Comparison of ENCODE assay signal across 11 mouse cellular contexts in the genomic region with DNA sequence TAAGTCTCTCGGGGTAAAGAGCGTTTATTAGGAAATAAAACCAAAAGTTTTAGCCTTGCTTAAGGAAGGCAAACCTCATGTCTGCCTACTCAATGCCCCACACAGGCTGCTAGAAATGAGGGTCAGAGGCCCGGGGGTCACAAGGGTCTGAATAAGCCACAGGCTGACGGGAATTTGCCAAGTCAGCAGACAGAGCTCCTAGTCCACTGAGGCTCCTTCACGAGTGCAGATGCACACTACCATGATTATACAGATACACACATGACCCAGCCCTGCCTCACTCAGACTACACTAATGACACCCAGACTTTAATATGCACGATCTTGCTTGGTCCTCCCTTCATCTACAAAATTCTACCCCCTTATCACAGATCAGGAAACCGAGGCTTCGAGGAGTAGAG. TPM values are rescaled to one million over a fixed set of nuclear protein-coding genes. Genes with fewer than 3 reads are reported as not detected.
DNase-seq lines count a peak whose midpoint lies in the region; ATAC-seq lines count a peak whose summit lies in the region.
"Had no signal": no experiment of that assay in that cellular context is flagged by ENCODE, and none has a peak within 500 bp of the region (broad histone marks: within the 10 kb centered on the region; RNA-seq: fewer than 3 reads in every experiment).

No protein-coding gene starts in this region.

- H3K27ac ChIP-seq in heart, embryonic 11.5 days (ENCODE audit: low read depth, low read length) = no peak overlapping the region
- H3K27ac ChIP-seq in midbrain, embryonic 14.5 days (replicated peaks; ENCODE audit: low read depth, low read length) = no peak overlapping the region
- no peak overlapping the region for H3K27ac ChIP-seq in midbrain, embryonic 11.5 days (ENCODE audit: low read depth, low read length)
- peak overlapping the region; percentile 87 for H3K27ac ChIP-seq in intestine, embryonic 16.5 days (ENCODE audit: low read length)
- 0 out of 2 replicates have a peak overlapping the region, but pooled peaks have one; percentile 18 for H3K27ac ChIP-seq in neural tube, embryonic 15.5 days (replicated peaks)
- H3K27ac ChIP-seq: limb, embryonic 15.5 days had no signal

- H3K9ac ChIP-seq in heart, embryonic 11.5 days (ENCODE audit: low read depth, low read length) = no peak overlapping the region
- H3K9ac ChIP-seq in midbrain, embryonic 14.5 days (replicated peaks; ENCODE audit: low read length) = 0 out of 2 replicates have a peak overlapping the region, but pooled peaks have one; percentile 23
- H3K9ac ChIP-seq in midbrain, embryonic 11.5 days (ENCODE audit: low read length) = no peak overlapping the region
- H3K9ac ChIP-seq in intestine, embryonic 16.5 days (ENCODE audit: low read depth, low read length) = peak overlapping the region; percentile 53
- no peak overlapping the region; the same call in 1 of the 2 replicates for H3K9ac ChIP-seq in neural tube, embryonic 15.5 days (replicated peaks)
- H3K9ac ChIP-seq: limb, embryonic 15.5 days had no signal

- WGBS in heart, embryonic 11.5 days (ENCODE audit: insufficient replicate concordance) = 67% methylated on average over 8 of the region's 8 CpGs
- WGBS in midbrain, embryonic 14.5 days = 68% methylated on average over 8 of the region's 8 CpGs
- 73% methylated on average over 8 of the region's 8 CpGs for WGBS in midbrain, embryonic 11.5 days
- WGBS in intestine, embryonic 16.5 days = 63% methylated on average over 8 of the region's 8 CpGs
- 54% methylated on average over 8 of the region's 8 CpGs for WGBS in neural tube, embryonic 15.5 days

- DNase-seq in heart, adult 9 months (ENCODE audit: low spot score in 2 of 2) = no peak
- no peak for DNase-seq in midbrain, embryonic 14.5 days
- DNase-seq in midbrain, embryonic 11.5 days (ENCODE audit: low spot score, missing footprints) = no peak
- DNase-seq in kidney, postnatal 4 days = no peak
- no peak for DNase-seq in yolk sac, embryonic 10.5 days (ENCODE audit: low spot score)
- DNase-seq: gastrocnemius, postnatal 25 days; kidney, adult 11 months had no signal

- H3K4me3 ChIP-seq in heart, embryonic 11.5 days (ENCODE audit: low read depth, low read length) = no peak overlapping the region
- no peak overlapping the region for H3K4me3 ChIP-seq in midbrain, embryonic 14.5 days (replicated peaks; ENCODE audit: low read depth, low read length)
- no peak overlapping the region for H3K4me3 ChIP-seq in midbrain, embryonic 11.5 days (ENCODE audit: low read depth, low read length)
- no peak overlapping the region; the same call in 1 of the 2 replicates for H3K4me3 ChIP-seq in intestine, embryonic 16.5 days (ENCODE audit: low read length)
- no peak overlapping the region for H3K4me3 ChIP-seq in neural tube, embryonic 15.5 days (replicated peaks)
- H3K4me3 ChIP-seq: limb, embryonic 15.5 days had no signal

- no peaks in the 10 kb centered on the region for H3K9me3 ChIP-seq in heart, embryonic 11.5 days (replicated peaks; ENCODE audit: control insufficient read depth, low read length)
- no peaks in the 10 kb centered on the region for H3K9me3 ChIP-seq in midbrain, embryonic 14.5 days (ENCODE audit: control insufficient read depth, low read length)
- H3K9me3 ChIP-seq in midbrain, embryonic 11.5 days (ENCODE audit: control insufficient read depth, low read length) = no peaks in the 10 kb centered on the region
- H3K9me3 ChIP-seq in intestine, embryonic 16.5 days (ENCODE audit: control insufficient read depth, low read length) = no peaks in the 10 kb centered on the region
- H3K9me3 ChIP-seq in neural tube, embryonic 15.5 days (replicated peaks) = no peaks in the 10 kb centered on the region
- H3K9me3 ChIP-seq: limb, embryonic 15.5 days had no signal

- H3K4me1 ChIP-seq in heart, embryonic 11.5 days (ENCODE audit: control insufficient read depth, insufficient read depth, low read length) = peaks cover 9% of the 10 kb centered on the region
- peaks cover 38% of the 10 kb centered on the region for H3K4me1 ChIP-seq in midbrain, embryonic 14.5 days (ENCODE audit: control insufficient read depth, insufficient read depth, low read length)
- peaks cover 28% of the 10 kb centered on the region for H3K4me1 ChIP-seq in midbrain, embryonic 11.5 days (ENCODE audit: control insufficient read depth, insufficient read depth, low read length)
- peaks cover 11% of the 10 kb centered on the region for H3K4me1 ChIP-seq in intestine, embryonic 16.5 days (ENCODE audit: control insufficient read depth, insufficient read depth, low read length)
- H3K4me1 ChIP-seq in neural tube, embryonic 15.5 days = peaks cover 63% of the 10 kb centered on the region

- ATAC-seq in heart, embryonic 11.5 days (replicated peaks; ENCODE audit: insufficient number of reproducible peaks, low FRiP score, low TSS enrichment) = no peak
- ATAC-seq in midbrain, embryonic 14.5 days (ENCODE audit: low FRiP score, low TSS enrichment) = no peak
- ATAC-seq in midbrain, embryonic 11.5 days (ENCODE audit: low FRiP score) = no peak
- no peak for ATAC-seq in intestine, embryonic 16.5 days
- ATAC-seq in neural tube, embryonic 15.5 days (ENCODE audit: low FRiP score) = no peak

- peak overlapping the region; percentile 98; the same call in 1 of the 2 replicates for H3K4me2 ChIP-seq in heart, embryonic 11.5 days
- H3K4me2 ChIP-seq in midbrain, embryonic 14.5 days (ENCODE audit: low read length) = peak overlapping the region; percentile 69
- H3K4me2 ChIP-seq in midbrain, embryonic 11.5 days = no peak overlapping the region
- peak overlapping the region; percentile 87 for H3K4me2 ChIP-seq in intestine, embryonic 16.5 days (ENCODE audit: low read depth, low read length)
- H3K4me2 ChIP-seq in neural tube, embryonic 15.5 days = peak overlapping the region; percentile 91; the same call in 1 of the 2 replicates
- H3K4me2 ChIP-seq: limb, embryonic 15.5 days had no signal

- peaks cover 58% of the 10 kb centered on the region for H3K27me3 ChIP-seq in heart, embryonic 11.5 days (ENCODE audit: control insufficient read depth, insufficient read depth, low read length)
- no peaks in the 10 kb centered on the region for H3K27me3 ChIP-seq in midbrain, embryonic 14.5 days (ENCODE audit: control insufficient read depth, insufficient read depth, low read length)
- no peaks in the 10 kb centered on the region for H3K27me3 ChIP-seq in midbrain, embryonic 11.5 days (ENCODE audit: control insufficient read depth, insufficient read depth, low read length)
- H3K27me3 ChIP-seq in intestine, embryonic 16.5 days (replicated peaks; ENCODE audit: control insufficient read depth, insufficient read depth, low read length) = no peaks in the 10 kb centered on the region
- no peaks in the 10 kb centered on the region for H3K27me3 ChIP-seq in neural tube, embryonic 15.5 days (replicated peaks)

- H3K36me3 ChIP-seq in heart, embryonic 11.5 days (ENCODE audit: control insufficient read depth, insufficient read depth, low read length) = no peaks in the 10 kb centered on the region
- peaks cover 11% of the 10 kb centered on the region for H3K36me3 ChIP-seq in midbrain, embryonic 14.5 days (ENCODE audit: control insufficient read depth, insufficient read depth, low read length)
- peaks cover 18% of the 10 kb centered on the region; the same call in 1 of the 2 replicates for H3K36me3 ChIP-seq in midbrain, embryonic 11.5 days (ENCODE audit: control insufficient read depth, insufficient read depth, low read length)
- H3K36me3 ChIP-seq in intestine, embryonic 16.5 days (ENCODE audit: control insufficient read depth, insufficient read depth, low read length) = no peaks in the 10 kb centered on the region
- H3K36me3 ChIP-seq in neural tube, embryonic 15.5 days = no peaks in the 10 kb centered on the region
- H3K36me3 ChIP-seq: limb, embryonic 15.5 days had no signal

RNA-seq across cellular contexts. Expression of a gene that starts 4.0 kb away (rescaled TPM):
- polyA plus RNA-seq in heart, embryonic 11.5 days (2014; fragmentation: Nextera tagmentation; extraction: Ambion mirVana) = 2.0 and 3.1 TPM in 2 replicates
- 14.0 and 16.7 TPM in 2 replicates for polyA plus RNA-seq in midbrain, embryonic 14.5 days (2014; fragmentation: Nextera tagmentation; extraction: Ambion mirVana)
- 11.0 TPM in 2 replicates for polyA plus RNA-seq in midbrain, embryonic 11.5 days (2014; fragmentation: Nextera tagmentation; extraction: Ambion mirVana)
- 13.1 and 13.6 TPM in 2 replicates for polyA plus RNA-seq in intestine, embryonic 16.5 days (2015; fragmentation: Nextera tagmentation; extraction: Ambion mirVana)
- polyA plus RNA-seq in neural tube, embryonic 15.5 days (2015; fragmentation: Nextera tagmentation; extraction: Ambion mirVana) = 9.6 and 10.1 TPM in 2 replicates

RNA-seq across cellular contexts. Expression of a gene that starts 58.7 kb away (rescaled TPM):
- 36.2 and 39.1 TPM in 2 replicates for polyA plus RNA-seq in heart, embryonic 11.5 days (2014; fragmentation: Nextera tagmentation; extraction: Ambion mirVana)
- polyA plus RNA-seq in midbrain, embryonic 14.5 days (2014; fragmentation: Nextera tagmentation; extraction: Ambion mirVana) = 27.0 and 33.0 TPM in 2 replicates
- 68.5 and 71.3 TPM in 2 replicates for polyA plus RNA-seq in midbrain, embryonic 11.5 days (2014; fragmentation: Nextera tagmentation; extraction: Ambion mirVana)
- 21.9 and 25.8 TPM in 2 replicates for polyA plus RNA-seq in intestine, embryonic 16.5 days (2015; fragmentation: Nextera tagmentation; extraction: Ambion mirVana)
- polyA plus RNA-seq in neural tube, embryonic 15.5 days (2015; fragmentation: Nextera tagmentation; extraction: Ambion mirVana) = 23.3 and 26.2 TPM in 2 replicates

Comparison
In these comparisons a context has a peak if more than half of its experiments do, and no peak if none do; other contexts are left out.
1. H3K9ac ChIP-seq: peak in midbrain, embryonic 14.5 days (single experiment) and intestine, embryonic 16.5 days (single experiment); none in heart, embryonic 11.5 days (single experiment), midbrain, embryonic 11.5 days (single experiment) and neural tube, embryonic 15.5 days (single experiment).
2. H3K27ac ChIP-seq: peak in intestine, embryonic 16.5 days (single experiment) and neural tube, embryonic 15.5 days (single experiment); none in heart, embryonic 11.5 days (single experiment), midbrain, embryonic 14.5 days (single experiment) and midbrain, embryonic 11.5 days (single experiment).